Mouse (Mus musculus) heart, embryonic 13.5 days (tissue): Measurements from ENCODE around the gene Zfp646. TPM values are rescaled to one million over a fixed set of nuclear protein-coding genes. Genes with fewer than 3 reads are reported as not detected.

ENCODE experiments used
- ATAC-seq: fragments of 200-750 bp; cut with Nextera tagmentation; 2 replicates; pipeline ENCODE4 v1.8.0; 2017; ENCODE audit warnings: moderate TSS enrichment; ENCODE audit not compliant: insufficient number of reproducible peaks, low FRiP score, low TSS enrichment; ENCODE audit errors: extremely low read depth
- H3K27ac ChIP-seq: fragments of 300-500 bp; sonication (generic); replicated peaks from 2 replicates; pipeline ENCODE4 v1.5.1; 2015; ENCODE audit warnings: moderate library complexity, mild to moderate bottlenecking, inconsistent platforms
- H3K27me3 ChIP-seq: fragments of 300-500 bp; sonication (generic); replicated peaks from 2 replicates; pipeline ENCODE4 v1.6.1; 2015; ENCODE audit warnings: mild to moderate bottlenecking, inconsistent platforms
- H3K36me3 ChIP-seq: fragments of 300-500 bp; sonication (generic); 2 replicates; pipeline ENCODE4 v1.6.1; 2015; ENCODE audit warnings: mild to moderate bottlenecking, inconsistent platforms
- H3K4me1 ChIP-seq: fragments of 300-500 bp; sonication (generic); 2 replicates; pipeline ENCODE4 v1.6.1; 2015; ENCODE audit warnings: inconsistent platforms
- H3K4me2 ChIP-seq: fragments of 300-500 bp; sonication (generic); 2 replicates; pipeline ENCODE4 v1.6.1; 2015; ENCODE audit warnings: inconsistent platforms, mild to moderate bottlenecking, moderate library complexity
- H3K4me3 ChIP-seq: fragments of 300-500 bp; sonication (generic); 2 replicates; pipeline ENCODE4 v1.5.1; 2015; ENCODE audit warnings: moderate library complexity, mild to moderate bottlenecking, inconsistent platforms
- H3K9ac ChIP-seq: fragments of 300-500 bp; sonication (generic); 2 replicates; pipeline ENCODE4 v1.6.1; 2015; ENCODE audit warnings: inconsistent platforms, mild to moderate bottlenecking, moderate library complexity
- H3K9me3 ChIP-seq: fragments of 300-500 bp; sonication (generic); 2 replicates; pipeline ENCODE4 v1.6.1; 2016; ENCODE audit warnings: inconsistent platforms
- WGBS: fragments of 180-500 bp; shearing (Covaris S2); methylation state at CpG from one replicate; pipeline ENCODE4 v1.1.7; 2015; ENCODE audit warnings: mixed read lengths; 5-methylcytosine and 5-hydroxymethylcytosine counted together
- polyA plus RNA-seq: library from polyadenylated mRNA; unstranded; fragments of >200 nt; fragmentation: Nextera tagmentation; extraction: Ambion mirVana; gene quantifications from 2 replicates; pipeline ENCODE4 v1.2.1, GENCODE M21; 2015

Gene Zfp646
- polyA plus RNA-seq, 1 experiment from 2014 or later = 6.6 TPM

- no peak overlapping the region for H3K27ac ChIP-seq
- no peaks in the 10 kb centered on the region for H3K36me3 ChIP-seq
- ATAC-seq = no peak
- WGBS = 27% methylated on average over 7 of the region's 7 CpGs
- no peaks in the 10 kb centered on the region for H3K9me3 ChIP-seq
- no peak overlapping the region for H3K4me2 ChIP-seq
- no peak overlapping the region for H3K4me3 ChIP-seq
- peaks cover 25% of the 10 kb centered on the region for H3K4me1 ChIP-seq
- H3K9ac ChIP-seq = no peak overlapping the region
- H3K27me3 ChIP-seq = no peaks in the 10 kb centered on the region; the same call in 1 of the 2 replicates
Observed at GRCm38 (mm10) chr7:127899997-127900396, 24.0 kb downstream of the Zfp646 start.

GRCm38 (mm10) chr7:127901772-127902171 is 25.8 kb downstream of the Zfp646 start:
- no peaks in the 10 kb centered on the region for H3K9me3 ChIP-seq
- no peak overlapping the region for H3K27ac ChIP-seq
- 59% methylated on average over 2 of the region's 2 CpGs for WGBS
- no peaks in the 10 kb centered on the region; the same call in 1 of the 2 replicates for H3K27me3 ChIP-seq
- H3K4me2 ChIP-seq = no peak overlapping the region
- H3K4me3 ChIP-seq = no peak overlapping the region
- H3K4me1 ChIP-seq = peaks cover 25% of the 10 kb centered on the region
- peaks cover 18% of the 10 kb centered on the region for H3K36me3 ChIP-seq
- ATAC-seq = no peak
- no peak overlapping the region for H3K9ac ChIP-seq

- Histone ChIP-seq H3K4me3 (peak within 1 kb of the TSS; percentile 87), H3K27ac (peak within 1 kb of the TSS; percentile 87), H3K36me3 (peaks cover 42% of the 10 kb centered on the region), H3K9me3 (no peaks in the 10 kb centered on the region), H3K4me1 (peaks cover 22% of the 10 kb centered on the region), H3K4me2 (peak within 1 kb of the TSS; percentile 74), H3K9ac (peak within 1 kb of the TSS; percentile 97), H3K27me3 (no peaks in the 10 kb centered on the region; the same call in 1 of the 2 replicates)
- peak; percentile 65 for ATAC-seq
- WGBS = 7% methylated on average over 38 of the region's 38 CpGs
Observed at GRCm38 (mm10) chr7:127903971-127904796, 28.2 kb downstream of the Zfp646 start, which contains the start of gene Bckdk. Gene Bckdk, plus strand, starts transcription at chr7:127904082.

GRCm38 (mm10) chr7:127907939-127908338 is 31.9 kb downstream of the Zfp646 start:
- WGBS = 88% methylated on average over 12 of the region's 12 CpGs
- Histone ChIP-seq H3K9me3 (no peaks in the 10 kb centered on the region), H3K4me3 (no peak overlapping the region), H3K4me2 (no peak overlapping the region), H3K27ac (no peak overlapping the region), H3K27me3 (no peaks in the 10 kb centered on the region), H3K9ac (no peak overlapping the region), H3K4me1 (peaks cover 20% of the 10 kb centered on the region), H3K36me3 (peaks cover 53% of the 10 kb centered on the region)
- no peak for ATAC-seq

DNA sequence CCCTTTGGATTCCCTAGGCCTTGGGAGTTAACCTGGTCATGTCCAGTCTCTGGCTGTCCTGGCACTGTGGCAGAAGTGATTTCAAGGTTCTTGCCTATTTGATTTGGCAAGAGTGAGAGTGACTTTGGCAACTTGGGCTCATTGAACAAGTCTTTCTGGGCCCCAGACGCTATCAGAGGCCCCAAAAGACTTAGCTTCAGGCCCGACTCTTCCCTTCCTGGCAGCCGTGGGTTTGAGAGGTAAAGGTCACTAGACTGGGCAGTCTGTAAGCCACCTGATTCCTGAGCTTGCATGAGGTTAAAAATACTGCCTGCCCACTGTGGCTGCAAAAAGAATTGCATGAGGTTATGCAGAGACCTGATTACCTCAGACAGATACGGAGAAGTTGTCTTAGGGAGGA is 32.6 kb downstream of the Zfp646 start:
- Histone ChIP-seq H3K27ac (no peak overlapping the region), H3K4me2 (no peak overlapping the region), H3K36me3 (peaks cover 53% of the 10 kb centered on the region), H3K9me3 (no peaks in the 10 kb centered on the region), H3K4me1 (peaks cover 26% of the 10 kb centered on the region), H3K9ac (no peak overlapping the region), H3K27me3 (no peaks in the 10 kb centered on the region), H3K4me3 (no peak overlapping the region)
- WGBS = 87% methylated on average over 4 of the region's 4 CpGs
- ATAC-seq = no peak

GRCm38 (mm10) chr7:127912190-127912871 is 36.3 kb downstream of the Zfp646 start, which contains the start of gene Kat8:
Gene Kat8, plus strand, starts transcription at chr7:127912516.
- ATAC-seq = peak; percentile 92
- no peaks in the 10 kb centered on the region for H3K27me3 ChIP-seq
- peak within 1 kb of the TSS; percentile 89 for H3K9ac ChIP-seq
- peak within 1 kb of the TSS; percentile 87 for H3K27ac ChIP-seq
- peak within 1 kb of the TSS; percentile 78 for H3K4me2 ChIP-seq
- WGBS = 1% methylated on average over 40 of the region's 40 CpGs
- H3K36me3 ChIP-seq = peaks cover 58% of the 10 kb centered on the region
- no peaks in the 10 kb centered on the region for H3K9me3 ChIP-seq
- peak within 1 kb of the TSS; percentile 88 for H3K4me3 ChIP-seq
- peaks cover 14% of the 10 kb centered on the region for H3K4me1 ChIP-seq

DNA sequence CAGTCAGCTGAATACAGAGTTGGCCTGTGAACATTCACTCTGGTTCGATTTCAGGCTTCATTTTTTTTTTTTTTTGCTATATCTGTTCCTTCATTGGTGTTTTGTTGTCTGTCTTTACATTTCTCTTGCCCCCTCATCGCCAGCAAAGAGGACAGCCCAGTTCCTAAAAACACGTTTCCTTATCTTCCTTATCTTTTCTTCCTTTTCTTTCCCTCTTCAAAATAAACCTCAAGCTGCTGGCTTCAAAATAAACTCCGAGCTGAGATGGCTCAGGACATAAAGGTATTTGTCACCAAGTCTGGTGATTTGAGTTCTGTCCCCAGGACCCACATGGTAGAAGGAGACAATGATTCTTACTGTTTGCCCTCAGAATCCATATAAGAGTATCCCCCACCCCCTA is 36.9 kb downstream of the Zfp646 start:
- 8% methylated on average over 4 of the region's 4 CpGs for WGBS
- H3K27ac ChIP-seq = 0 out of 2 replicates have a peak overlapping the region, but pooled peaks have one; percentile 87

GRCm38 (mm10) chr7:127915293-127915692 is 39.3 kb downstream of the Zfp646 start:
- Histone ChIP-seq H3K27me3 (no peaks in the 10 kb centered on the region), H3K9me3 (no peaks in the 10 kb centered on the region), H3K9ac (no peak overlapping the region), H3K27ac (no peak overlapping the region), H3K4me2 (no peak overlapping the region), H3K36me3 (peaks cover 42% of the 10 kb centered on the region), H3K4me3 (no peak overlapping the region), H3K4me1 (peaks cover 14% of the 10 kb centered on the region)
- 90% methylated on average over 12 of the region's 12 CpGs for WGBS
- ATAC-seq = no peak

More for the DNA sequence above, 36.9 kb downstream of the Zfp646 start:
- peaks cover 56% of the 10 kb centered on the region for H3K36me3 ChIP-seq
- no peaks in the 10 kb centered on the region for H3K27me3 ChIP-seq
- H3K4me2 ChIP-seq = peak overlapping the region; percentile 78
- no peak for ATAC-seq
- peaks cover 14% of the 10 kb centered on the region for H3K4me1 ChIP-seq
- peak overlapping the region; percentile 88 for H3K4me3 ChIP-seq
- peak overlapping the region; percentile 89 for H3K9ac ChIP-seq
- H3K9me3 ChIP-seq = no peaks in the 10 kb centered on the region

DNA sequence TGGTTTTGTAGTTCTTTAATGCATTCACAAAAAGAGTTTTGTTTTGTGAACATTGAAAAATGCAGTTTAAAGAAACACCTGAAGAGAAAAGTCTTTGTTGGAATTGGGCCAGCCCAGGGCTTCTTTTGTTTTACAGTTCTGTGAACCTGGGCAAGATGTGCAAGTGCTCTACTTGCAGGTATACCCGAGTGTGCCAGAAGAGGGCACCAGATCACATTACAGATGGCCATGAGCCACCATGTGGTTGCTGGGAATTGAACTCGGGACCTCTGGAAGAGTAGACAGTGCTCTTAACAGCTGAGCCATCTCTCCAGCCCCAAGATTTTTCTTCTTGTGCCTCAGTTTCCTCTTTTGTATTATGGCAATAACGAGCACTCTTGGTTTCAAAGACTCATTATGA is 42.2 kb downstream of the Zfp646 start:
- Histone ChIP-seq H3K4me1 (peaks cover 3% of the 10 kb centered on the region), H3K27ac (no peak overlapping the region), H3K27me3 (no peaks in the 10 kb centered on the region), H3K36me3 (peaks cover 69% of the 10 kb centered on the region), H3K9ac (no peak overlapping the region), H3K9me3 (no peaks in the 10 kb centered on the region), H3K4me2 (no peak overlapping the region), H3K4me3 (no peak overlapping the region)
- no peak for ATAC-seq
- WGBS = 53% methylated on average over 3 of the region's 3 CpGs

GRCm38 (mm10) chr7:127919290-127919689 is 43.3 kb downstream of the Zfp646 start:
- Histone ChIP-seq H3K9me3 (no peaks in the 10 kb centered on the region), H3K4me1 (no peaks in the 10 kb centered on the region), H3K4me2 (no peak overlapping the region), H3K4me3 (no peak overlapping the region), H3K9ac (no peak overlapping the region), H3K27ac (no peak overlapping the region), H3K27me3 (no peaks in the 10 kb centered on the region), H3K36me3 (peaks cover 77% of the 10 kb centered on the region)
- WGBS = 70% methylated on average over 7 of the region's 7 CpGs
- no peak for ATAC-seq

DNA sequence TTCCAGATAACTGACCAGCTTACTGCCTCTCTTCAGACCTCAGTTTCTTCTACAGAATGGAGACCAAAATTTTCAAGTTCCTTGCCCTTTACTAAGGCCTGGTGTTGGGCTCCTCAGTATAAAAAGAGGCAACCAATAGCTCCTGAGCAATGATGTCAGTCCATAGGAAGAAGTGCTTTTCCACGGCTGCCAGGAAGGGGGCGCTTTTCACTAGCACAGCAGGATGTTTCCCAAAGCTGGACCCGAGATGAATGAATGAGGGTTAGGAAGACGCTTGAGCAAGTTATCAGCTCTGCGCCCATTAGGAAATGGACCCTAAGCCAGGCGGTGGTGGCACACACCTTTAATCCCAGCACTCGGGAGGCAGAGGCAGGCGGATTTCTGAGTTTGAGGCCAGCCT is 45.5 kb downstream of the Zfp646 start:
- Histone ChIP-seq H3K4me1 (no peaks in the 10 kb centered on the region), H3K4me3 (no peak overlapping the region), H3K9ac (no peak overlapping the region), H3K9me3 (no peaks in the 10 kb centered on the region), H3K27me3 (no peaks in the 10 kb centered on the region; the same call in 1 of the 2 replicates), H3K27ac (no peak overlapping the region), H3K4me2 (no peak overlapping the region), H3K36me3 (peaks cover 80% of the 10 kb centered on the region)
- no peak for ATAC-seq
- whole genome bisulfite sequencing = 64% methylated on average over 8 of the region's 8 CpGs
